Mouse (Mus musculus): ENCODE results near the gene Bnipl. TPM values are rescaled to one million over a fixed set of nuclear protein-coding genes. Genes with fewer than 3 reads are reported as not detected.

Gene Bnipl
- polyA plus RNA-seq, 1 experiment from 2014 or later = 1.1 TPM

- no peaks in the 10 kb centered on the region for H3K27me3 ChIP-seq
- no peak for ATAC-seq (ENCODE audit: low FRiP score)
- no peak overlapping the region for H3K4me3 ChIP-seq
- H3K4me1 ChIP-seq = no peaks in the 10 kb centered on the region
- H3K9ac ChIP-seq = no peak overlapping the region
- no peaks in the 10 kb centered on the region for H3K9me3 ChIP-seq (replicated peaks)
- H3K36me3 ChIP-seq = peaks cover 20% of the 10 kb centered on the region
- H3K4me2 ChIP-seq (replicated peaks) = no peak overlapping the region
- H3K27ac ChIP-seq = no peak overlapping the region
- 73% methylated on average over 1 of the region's 1 CpGs for WGBS
Observed at GRCm38 (mm10) chr3:95247660-95248336, 3.2 kb downstream of the Bnipl start.

- Histone ChIP-seq H3K4me2 (replicated peaks) (no peak overlapping the region), H3K9me3 (replicated peaks) (no peaks in the 10 kb centered on the region), H3K4me1 (no peaks in the 10 kb centered on the region), H3K36me3 (peaks cover 11% of the 10 kb centered on the region; the same call in 1 of the 2 replicates), H3K27me3 (no peaks in the 10 kb centered on the region), H3K4me3 (no peak overlapping the region), H3K9ac (no peak overlapping the region), H3K27ac (no peak overlapping the region)
- no peak for ATAC-seq (ENCODE audit: low FRiP score)
- WGBS = 88% methylated on average over 5 of the region's 5 CpGs
Observed at GRCm38 (mm10) chr3:95246465-95247231, 4.3 kb downstream of the Bnipl start.

- no peaks in the 10 kb centered on the region for H3K4me1 ChIP-seq
- 92% methylated on average over 2 of the region's 2 CpGs for WGBS
- H3K4me2 ChIP-seq (replicated peaks) = no peak overlapping the region
- no peak overlapping the region for H3K27ac ChIP-seq
- no peaks in the 10 kb centered on the region for H3K27me3 ChIP-seq
- H3K36me3 ChIP-seq = peaks cover 13% of the 10 kb centered on the region; the same call in 1 of the 2 replicates
- H3K4me3 ChIP-seq = no peak overlapping the region
- ATAC-seq (ENCODE audit: low FRiP score) = no peak
- H3K9me3 ChIP-seq (replicated peaks) = no peaks in the 10 kb centered on the region
- no peak overlapping the region for H3K9ac ChIP-seq
Observed at GRCm38 (mm10) chr3:95243086-95243485, 7.9 kb downstream of the Bnipl start.

GRCm38 (mm10) chr3:95241498-95241897 is 9.5 kb downstream of the Bnipl start, which contains the start of gene Gm128:
Gene Gm128, minus strand, starts transcription at chr3:95241598.
- no peaks in the 10 kb centered on the region for H3K27me3 ChIP-seq
- no peak within 1 kb of the TSS for H3K27ac ChIP-seq
- no peaks in the 10 kb centered on the region for H3K4me1 ChIP-seq
- 81% methylated on average over 7 of the region's 7 CpGs for WGBS
- H3K9me3 ChIP-seq (replicated peaks) = no peaks in the 10 kb centered on the region
- peaks cover 29% of the 10 kb centered on the region for H3K36me3 ChIP-seq
- no peak within 1 kb of the TSS for H3K4me2 ChIP-seq (replicated peaks)
- no peak within 1 kb of the TSS for H3K9ac ChIP-seq
- H3K4me3 ChIP-seq = no peak within 1 kb of the TSS
- no peak for ATAC-seq (ENCODE audit: low FRiP score)

GRCm38 (mm10) chr3:95240900-95241299 is 10.1 kb downstream of the Bnipl start:
- no peak for ATAC-seq (ENCODE audit: low FRiP score)
- Histone ChIP-seq H3K36me3 (peaks cover 35% of the 10 kb centered on the region), H3K27me3 (no peaks in the 10 kb centered on the region), H3K9me3 (replicated peaks) (no peaks in the 10 kb centered on the region), H3K4me2 (replicated peaks) (no peak overlapping the region), H3K27ac (no peak overlapping the region), H3K4me1 (no peaks in the 10 kb centered on the region), H3K4me3 (no peak overlapping the region), H3K9ac (no peak overlapping the region)
- 34% methylated on average over 17 of the region's 17 CpGs for WGBS

GRCm38 (mm10) chr3:95239971-95240370 is 11.0 kb downstream of the Bnipl start:
- H3K4me3 ChIP-seq = no peak overlapping the region
- no peak overlapping the region for H3K9ac ChIP-seq
- no peaks in the 10 kb centered on the region for H3K27me3 ChIP-seq
- 89% methylated on average over 12 of the region's 12 CpGs for WGBS
- ATAC-seq (ENCODE audit: low FRiP score) = no peak
- H3K27ac ChIP-seq = no peak overlapping the region
- H3K9me3 ChIP-seq (replicated peaks) = no peaks in the 10 kb centered on the region
- H3K4me1 ChIP-seq = 0 out of 2 replicates have a peak, but pooled peaks cover 5% of the 10 kb centered on the region
- no peak overlapping the region for H3K4me2 ChIP-seq (replicated peaks)
- peaks cover 35% of the 10 kb centered on the region for H3K36me3 ChIP-seq

- Histone ChIP-seq H3K4me2 (replicated peaks) (no peak overlapping the region), H3K27ac (no peak overlapping the region), H3K9ac (no peak overlapping the region), H3K36me3 (peaks cover 42% of the 10 kb centered on the region), H3K9me3 (replicated peaks) (no peaks in the 10 kb centered on the region), H3K27me3 (no peaks in the 10 kb centered on the region), H3K4me1 (0 out of 2 replicates have a peak, but pooled peaks cover 5% of the 10 kb centered on the region), H3K4me3 (no peak overlapping the region)
- ATAC-seq (ENCODE audit: low FRiP score) = no peak
- WGBS = 92% methylated on average over 6 of the region's 6 CpGs
Observed at GRCm38 (mm10) chr3:95239022-95239421, 12.0 kb downstream of the Bnipl start.

GRCm38 (mm10) chr3:95237541-95238099 is 13.4 kb downstream of the Bnipl start:
- no peak overlapping the region for H3K4me2 ChIP-seq (replicated peaks)
- H3K4me3 ChIP-seq = no peak overlapping the region
- no peak; the same call in 1 of the 2 replicates for ATAC-seq (ENCODE audit: low FRiP score)
- H3K9ac ChIP-seq = no peak overlapping the region
- H3K9me3 ChIP-seq (replicated peaks) = no peaks in the 10 kb centered on the region
- no peak overlapping the region for H3K27ac ChIP-seq
- H3K27me3 ChIP-seq = no peaks in the 10 kb centered on the region
- peaks cover 56% of the 10 kb centered on the region for H3K36me3 ChIP-seq
- H3K4me1 ChIP-seq = 0 out of 2 replicates have a peak, but pooled peaks cover 5% of the 10 kb centered on the region
- WGBS = 93% methylated on average over 8 of the region's 8 CpGs

- WGBS = 64% methylated on average over 23 of the region's 23 CpGs
- H3K4me3 ChIP-seq = no peak overlapping the region
Observed at GRCm38 (mm10) chr3:95235386-95236301, 15.3 kb downstream of the Bnipl start.

GRCm38 (mm10) chr3:95233303-95233980 is 17.6 kb downstream of the Bnipl start:
- peaks cover 31% of the 10 kb centered on the region for H3K4me1 ChIP-seq
- H3K9ac ChIP-seq = no peak overlapping the region
- no peak overlapping the region for H3K4me3 ChIP-seq
- no peaks in the 10 kb centered on the region for H3K9me3 ChIP-seq (replicated peaks)
- H3K36me3 ChIP-seq = peaks cover 66% of the 10 kb centered on the region
- 83% methylated on average over 16 of the region's 16 CpGs for WGBS
- no peak for ATAC-seq (ENCODE audit: low FRiP score)
- no peaks in the 10 kb centered on the region for H3K27me3 ChIP-seq
- no peak overlapping the region for H3K27ac ChIP-seq
- no peak overlapping the region for H3K4me2 ChIP-seq (replicated peaks)

More at GRCm38 (mm10) chr3:95235386-95236301, 15.3 kb downstream of the Bnipl start:
- Histone ChIP-seq H3K27me3 (no peaks in the 10 kb centered on the region), H3K4me1 (peaks cover 20% of the 10 kb centered on the region), H3K9ac (no peak overlapping the region), H3K36me3 (peaks cover 66% of the 10 kb centered on the region), H3K4me2 (replicated peaks) (no peak overlapping the region), H3K27ac (no peak overlapping the region), H3K9me3 (replicated peaks) (no peaks in the 10 kb centered on the region)
- ATAC-seq (ENCODE audit: low FRiP score) = no peak

- no peaks in the 10 kb centered on the region for H3K27me3 ChIP-seq
- H3K4me3 ChIP-seq = no peak overlapping the region
- H3K4me2 ChIP-seq (replicated peaks) = no peak overlapping the region
- H3K9me3 ChIP-seq (replicated peaks) = no peaks in the 10 kb centered on the region
- no peak overlapping the region for H3K9ac ChIP-seq
- H3K27ac ChIP-seq = no peak overlapping the region
- peaks cover 31% of the 10 kb centered on the region for H3K4me1 ChIP-seq
- no peak for ATAC-seq (ENCODE audit: low FRiP score)
- 90% methylated on average over 7 of the region's 7 CpGs for WGBS
- H3K36me3 ChIP-seq = peaks cover 60% of the 10 kb centered on the region
Observed at GRCm38 (mm10) chr3:95232771-95233170, 18.2 kb downstream of the Bnipl start.

Data from hindbrain, embryonic 12.5 days (tissue).